Mouse (Mus musculus) left cerebral cortex, adult 18-20 months (tissue): ENCODE results near the gene Abl1. TPM values are rescaled to one million over a fixed set of nuclear protein-coding genes. Genes with fewer than 3 reads are reported as not detected.
"Not testable (repeated sequence)": the region's sequence is repeated elsewhere in the genome, so short reads cannot be mapped to it uniquely, and the experiment has no call there.

Experiments used
- DNase-seq, 2 experiments: peaks; one replicate each; pipeline ENCODE4 v3.0.0; 2021 to 2022; ENCODE audit warnings: low spot score in 2 of 2, mixed read lengths in 1 of 2
- long read RNA-seq, 2 experiments: library from polyadenylated mRNA; stranded (forward); transcript quantifications; one replicate each; pipeline ENCODE4 v2.0.0; 2021
- total RNA-seq, 2 experiments: library from RNA; stranded (reverse); gene quantifications; 2 replicates each; pipeline ENCODE4 v1.2.3; 2021

The Abl1 gene
- total RNA-seq: 10 to 100 TPM; 39.2 to 39.9 TPM
- long read RNA-seq, experiment 1, full-length matches to known transcripts: 10 of 21 reads
- long read RNA-seq, experiment 1, partial matches to known transcripts: 1 of 21 reads
- long read RNA-seq, experiment 1, other reads (novel, unspliced or antisense): 10 of 21 reads
- long read RNA-seq, experiment 2, full-length matches to known transcripts: 3 of 27 reads
- long read RNA-seq, experiment 2, partial matches to known transcripts: 1 of 27 reads
- long read RNA-seq, experiment 2, other reads (novel, unspliced or antisense): 23 of 27 reads

- DNase-seq: peak; percentile 92 to 96
Measured at GRCm38 (mm10) chr2:31688074-31688925, at the start of gene Abl1. Gene Abl1 (plus strand): TSS chr2:31688376.

DNA sequence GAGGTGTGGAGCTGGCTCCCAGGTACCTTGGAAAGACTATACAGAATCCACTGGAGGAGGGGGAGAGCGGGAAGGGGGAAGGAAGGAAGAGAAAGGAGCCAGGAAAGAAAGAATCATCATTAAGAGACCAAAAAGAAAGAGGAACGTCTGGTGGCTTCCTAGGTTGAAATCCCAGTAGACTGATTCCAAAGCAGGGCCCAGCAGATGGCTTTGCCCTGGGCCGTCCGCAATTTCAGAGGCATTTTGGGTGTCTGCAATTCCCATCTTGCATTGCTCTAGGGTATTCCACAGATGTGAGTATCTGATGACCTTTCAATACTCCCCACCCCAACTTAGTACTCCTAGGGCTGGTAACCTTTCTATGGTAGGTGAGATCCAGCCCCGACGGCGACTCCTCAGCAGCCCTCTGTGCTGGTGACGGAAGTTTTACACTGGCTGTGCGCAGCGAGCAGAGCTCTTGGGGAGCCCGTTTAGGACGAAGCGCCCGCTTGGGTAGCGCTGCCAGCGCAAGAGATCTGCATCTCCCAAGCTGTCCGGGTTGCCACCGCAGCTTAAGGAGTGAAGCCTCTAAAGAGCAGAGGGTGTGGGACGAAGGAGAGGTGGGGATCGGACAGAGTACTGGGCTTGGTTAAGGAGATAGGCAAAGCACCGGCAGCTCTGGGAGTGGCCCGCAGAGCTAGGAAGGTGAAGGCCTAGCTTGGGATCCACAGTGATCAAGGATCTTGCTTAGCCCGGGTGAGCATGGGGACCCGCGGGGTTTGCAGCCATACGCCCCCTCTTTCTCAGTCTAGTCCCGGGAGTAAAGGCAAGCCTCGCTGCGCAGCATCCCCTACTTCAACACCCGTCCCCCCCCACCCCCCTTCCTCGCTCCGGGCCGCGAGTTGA, 49.4 kb upstream of the Abl1 start:
- no peak for DNase-seq

GRCm38 (mm10) chr2:31639466-31639760, 48.8 kb upstream of the Abl1 start:
- DNase-seq: no peak

DNA sequence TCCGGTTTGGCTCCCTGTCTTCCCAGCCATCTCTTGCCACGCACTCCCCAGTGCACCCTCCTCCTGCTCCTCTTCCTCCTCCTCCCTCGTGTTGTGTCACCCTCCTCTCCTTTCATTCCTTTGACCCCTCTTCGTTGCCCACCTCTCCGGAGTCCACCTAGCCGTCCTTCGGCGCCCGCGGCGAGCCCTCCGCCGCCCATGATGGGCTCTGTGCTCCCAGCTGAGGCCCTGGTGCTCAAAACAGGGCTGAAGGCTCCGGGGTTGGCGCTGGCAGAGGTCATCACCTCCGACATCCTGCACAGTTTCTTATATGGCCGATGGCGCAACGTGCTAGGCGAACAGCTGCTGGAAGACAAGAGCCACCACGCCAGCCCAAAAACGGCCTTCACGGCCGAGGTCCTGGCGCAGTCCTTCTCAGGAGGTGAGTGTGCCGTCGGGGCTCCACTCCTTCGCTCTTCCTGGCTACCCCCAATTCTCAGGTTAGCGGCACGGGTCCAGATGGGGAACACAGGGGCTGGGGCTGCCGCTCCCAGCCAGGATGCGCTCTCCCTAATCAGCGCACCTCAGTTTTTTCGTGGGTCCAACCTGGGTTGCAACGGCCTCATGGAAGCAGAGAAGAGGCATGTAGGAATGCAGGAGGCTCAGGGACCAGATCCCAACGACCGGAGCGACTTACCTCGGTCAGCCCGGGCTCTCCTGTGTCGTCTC, 48.1 kb upstream of the Abl1 start, which contains the start of gene Prdm12:
Gene Prdm12, plus strand, starts transcription at position 137 of the 708 bp plus-strand sequence.
- no peak for DNase-seq

- no peak for DNase-seq
Measured at GRCm38 (mm10) chr2:31640609-31641507, 47.3 kb upstream of the Abl1 start.

- no peak for DNase-seq
Measured at GRCm38 (mm10) chr2:31641508-31641830, 46.7 kb upstream of the Abl1 start.

GRCm38 (mm10) chr2:31641929-31642328, 46.2 kb upstream of the Abl1 start:
- DNase-seq: no peak

GRCm38 (mm10) chr2:31653971-31654853, 34.0 kb upstream of the Abl1 start:
- DNase-seq: peak; percentile 68 to 84

GRCm38 (mm10) chr2:31654854-31655559, 33.2 kb upstream of the Abl1 start:
- DNase-seq: peak; percentile 72 to 78

GRCm38 (mm10) chr2:31656374-31656773, 31.8 kb upstream of the Abl1 start:
- no peak for DNase-seq

DNA sequence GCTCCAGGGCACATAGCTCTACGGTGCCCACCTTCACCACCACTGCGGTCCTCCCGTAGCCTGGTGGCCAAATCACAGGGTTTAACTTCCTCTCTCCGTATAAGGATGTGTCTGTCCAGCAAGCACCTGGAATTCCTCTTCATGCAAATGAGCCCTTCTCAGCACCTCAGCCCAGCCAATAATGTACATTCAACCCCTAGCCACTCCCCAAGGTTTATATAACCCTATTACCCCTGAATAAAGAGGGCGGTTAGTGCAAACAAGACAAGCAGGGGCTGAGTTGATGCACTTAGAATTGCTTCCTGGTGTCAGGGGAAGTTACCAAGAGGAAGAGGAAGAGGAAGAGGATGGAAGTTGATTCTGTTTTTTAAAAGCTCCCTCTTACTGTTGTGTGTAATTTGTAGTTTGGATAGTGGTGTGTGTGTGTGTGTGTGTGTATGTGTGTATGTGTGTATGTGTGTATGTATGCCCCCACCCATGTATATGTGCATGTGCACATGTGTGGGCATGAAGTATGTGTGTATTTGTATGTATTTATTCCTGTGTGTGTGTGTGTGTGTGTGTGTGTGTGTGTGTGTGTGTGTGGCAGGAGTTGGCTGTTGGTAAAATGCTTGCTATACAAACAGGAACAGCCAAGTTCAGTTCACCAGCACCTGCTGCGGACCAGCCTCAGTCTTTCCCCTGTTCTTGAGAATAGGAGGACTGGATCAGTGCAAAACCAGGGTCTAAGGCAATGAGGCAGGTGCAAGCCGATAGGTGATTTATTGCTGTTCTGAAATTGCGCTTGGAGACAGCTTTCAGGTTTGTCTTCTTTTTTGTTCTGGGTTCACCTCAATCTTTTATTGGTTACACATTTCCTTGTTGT, 25.0 kb upstream of the Abl1 start:
- DNase-seq: no peak

DNA sequence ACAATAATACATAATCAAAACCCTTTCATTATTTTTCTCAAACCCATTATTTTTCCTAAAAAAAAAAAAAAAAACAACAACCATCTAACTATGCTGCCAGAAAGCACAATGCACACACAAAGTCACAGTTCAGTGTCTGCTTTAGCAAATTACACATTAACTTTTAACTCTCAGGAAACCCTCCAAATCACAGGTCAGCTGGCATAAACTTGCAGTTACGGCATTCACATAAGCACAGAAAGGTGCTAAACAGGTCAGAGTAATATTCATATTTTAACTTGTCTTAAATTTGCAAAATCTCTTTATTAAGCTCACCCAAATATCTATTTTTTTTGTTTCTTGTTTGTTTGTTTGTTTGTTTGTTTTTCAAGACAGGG, 24.4 kb upstream of the Abl1 start:
- DNase-seq: no peak

- no peak for DNase-seq
Measured at GRCm38 (mm10) chr2:31667332-31667731, 20.8 kb upstream of the Abl1 start.

DNA sequence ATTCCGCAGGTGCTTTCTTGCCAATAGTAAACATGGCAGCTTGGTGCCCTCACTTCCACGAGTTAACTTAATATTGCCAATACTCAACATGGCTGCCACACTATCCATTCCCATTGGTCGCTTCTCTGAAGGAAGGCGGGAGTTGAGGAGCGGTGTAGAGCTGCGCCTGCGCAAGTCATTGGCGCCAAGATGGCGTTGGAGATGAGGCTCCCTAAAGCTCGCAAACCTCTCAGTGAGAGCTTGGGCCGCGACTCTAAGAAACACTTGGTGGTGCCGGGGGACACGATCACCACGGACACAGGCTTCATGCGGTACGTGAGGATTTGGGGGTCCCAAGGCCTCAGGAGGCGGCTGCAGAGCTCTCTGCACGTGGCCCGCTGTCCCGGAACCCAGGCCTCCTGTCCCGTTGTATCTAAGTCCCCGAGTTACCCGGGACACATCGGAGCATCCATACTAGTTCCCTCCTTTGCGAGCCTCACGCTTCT, 17.6 kb upstream of the Abl1 start, which contains the start of gene Exosc2:
Gene Exosc2, plus strand, starts transcription at position 165 of the 485 bp plus-strand sequence.
- DNase-seq: peak; percentile 85 to 90

- DNase-seq: no peak
Measured at GRCm38 (mm10) chr2:31678641-31679040, 9.5 kb upstream of the Abl1 start.

DNA sequence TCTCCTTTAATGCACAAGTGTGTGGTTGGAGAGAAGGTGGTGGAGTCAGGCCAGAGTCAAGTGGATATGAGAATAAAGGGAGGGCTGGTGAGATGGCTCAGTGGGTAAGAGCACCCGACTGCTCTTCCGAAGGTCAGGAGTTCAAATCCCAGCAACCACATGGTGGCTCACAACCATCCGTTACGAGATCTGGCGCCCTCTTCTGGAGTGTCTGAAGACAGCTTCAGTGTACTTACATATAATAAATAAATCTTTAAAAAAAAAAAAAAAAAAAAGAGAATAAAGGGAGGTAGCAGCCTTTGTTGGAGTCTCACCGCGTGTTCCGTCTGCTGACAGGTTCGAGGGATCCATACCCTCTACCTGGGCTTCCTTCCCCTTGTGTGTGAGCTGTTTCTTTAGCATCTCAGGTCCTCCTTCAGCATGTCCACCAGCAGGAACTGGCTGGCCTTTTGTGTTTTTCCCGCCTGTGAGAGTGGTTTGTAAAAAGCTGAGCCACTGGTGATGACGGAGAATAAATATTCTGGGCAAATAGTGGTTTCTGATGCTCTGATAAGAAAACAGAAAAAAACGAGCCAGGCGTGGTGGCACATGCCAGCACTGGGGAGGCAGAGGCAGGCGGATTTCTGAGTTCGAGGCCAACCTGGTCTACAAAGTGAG, 7.0 kb upstream of the Abl1 start:
- DNase-seq: not testable (repeated sequence)
